Mouse (Mus musculus) monocyte, adult 59 days (primary cell): ENCODE measurements around the gene Mettl16. TPM values are rescaled to one million over a fixed set of nuclear protein-coding genes. Genes with fewer than 3 reads are reported as not detected.

Source experiments
- total RNA-seq, 2 experiments: library from RNA; stranded (reverse); gene quantifications; one replicate each; pipeline ENCODE4 v1.2.4; 2023

Gene Mettl16
- 10 to 100 TPM; 13.2 to 16.4 TPM for total RNA-seq

GRCm38 (mm10) chr11:74770595-74771207 is at the start of gene Mettl16:
Gene Mettl16 (plus strand): TSS chr11:74770830.

GRCm38 (mm10) chr11:74724235-74724791 is 46.3 kb upstream of the Mettl16 start, which contains the start of gene Pafah1b1:
Gene Pafah1b1 (minus strand): TSS chr11:74724670.

DNA sequence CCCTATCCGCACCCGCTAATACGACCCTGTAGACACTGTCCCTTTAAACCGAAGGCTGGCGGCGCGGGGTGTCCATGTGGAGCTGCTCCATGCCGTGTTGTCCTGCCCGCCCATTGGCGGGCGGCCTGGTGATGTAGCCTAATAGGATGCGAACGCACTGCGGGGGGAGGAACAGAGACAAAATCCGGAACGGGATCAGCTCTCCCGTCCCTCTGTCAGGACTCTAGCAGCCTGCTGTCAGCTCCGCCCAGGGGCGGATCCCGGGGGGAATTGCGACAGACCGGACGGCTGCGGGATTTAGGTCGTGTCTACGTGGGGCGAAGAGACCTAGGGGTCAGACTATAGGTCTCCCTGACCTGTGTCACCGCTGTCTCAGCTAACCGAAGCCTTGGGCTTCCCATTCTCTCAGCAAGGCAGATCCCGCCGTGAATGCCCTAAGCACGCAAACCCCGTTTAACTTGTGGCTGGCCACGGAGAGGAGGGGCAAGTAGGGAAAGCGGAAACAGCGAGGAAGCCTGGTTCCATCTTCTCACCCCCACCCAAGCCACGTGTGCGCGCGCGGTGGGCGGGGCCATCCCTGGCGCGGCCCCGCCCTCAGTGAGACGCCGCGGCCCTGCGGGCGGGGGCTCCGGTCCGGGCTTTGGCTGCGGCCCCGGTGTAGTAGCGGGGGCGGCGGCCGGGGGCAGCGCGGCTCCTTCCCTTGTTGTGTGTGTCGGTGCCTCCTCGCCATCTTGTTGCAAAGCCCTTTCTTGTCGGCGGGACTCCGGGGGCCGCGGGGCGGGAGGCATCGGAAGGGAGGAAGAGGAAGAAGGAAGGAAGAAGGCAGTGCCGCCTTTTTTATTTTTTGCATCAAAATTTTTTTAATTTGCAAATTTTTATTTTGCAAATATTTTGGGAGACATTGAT is 59.9 kb downstream of the Mettl16 start, which contains the start of gene Mnt:
TSS of gene Mnt (plus strand) at position 665 of the 906 bp plus-strand sequence.

Other genes with a start within 250 kb of the Mettl16 start
- gene Rap1gap2, start 159.9 kb upstream of the Mettl16 start, total RNA-seq: 100 to 1,000 TPM; 183 to 221 TPM
- under 1 TPM in 1 of 2 experiments, not detected in 1; 0.18 TPM for gene Ccdc92b, start 151.2 kb upstream of the Mettl16 start, total RNA-seq
- gene Cluh, start 121.3 kb upstream of the Mettl16 start, total RNA-seq: 10 to 100 TPM; 42.9 to 47.9 TPM
- gene Pafah1b1, start 46.2 kb upstream of the Mettl16 start, total RNA-seq: 100 to 1,000 TPM; 102 to 108 TPM
- 100 to 1,000 TPM in 1 of 2 experiments, 10 to 100 TPM in 1; 91.2 to 107 TPM for gene Mnt, start 60.1 kb downstream of the Mettl16 start, total RNA-seq
- gene Sgsm2, start 126.2 kb downstream of the Mettl16 start, total RNA-seq: 1 to 10 TPM; 5.2 to 6.0 TPM
- gene Tsr1, start 127.2 kb downstream of the Mettl16 start, total RNA-seq: 10 to 100 TPM; 23.5 to 23.9 TPM
- 10 to 100 TPM; 33.8 to 36.2 TPM for gene Smg6, start 155.0 kb downstream of the Mettl16 start, total RNA-seq
- gene Srr, start 155.1 kb downstream of the Mettl16 start, total RNA-seq: 1 to 10 TPM; 7.7 to 9.5 TPM